Mouse (Mus musculus) neutrophil, adult 83 days (primary cell): ENCODE measurements around the gene Lctl. TPM values are rescaled to one million over a fixed set of nuclear protein-coding genes. Genes with fewer than 3 reads are reported as not detected.

Experiments
- total RNA-seq, 2 experiments: library from RNA; stranded (reverse); gene quantifications; one replicate each; pipeline ENCODE4 v1.2.4; 2023

Gene Lctl
- not detected for total RNA-seq

GRCm38 (mm10) chr9:64116876-64117275, at the start of gene Lctl:
TSS of gene Lctl (plus strand) at chr9:64117147.

GRCm38 (mm10) chr9:64172816-64173665, 56.1 kb downstream of the Lctl start, which contains the start of the genes Zwilch and Rpl4:
TSS of gene Zwilch (minus strand) at chr9:64173104.
TSS of gene Rpl4 (plus strand) at chr9:64173375.

GRCm38 (mm10) chr9:64178974-64179646, 62.2 kb downstream of the Lctl start, which contains the start of gene Snapc5:
TSS of gene Snapc5 (plus strand) at chr9:64179274.

Other genes starting within 250 kb of the Lctl start
- gene Smad6, start 95.1 kb upstream of the Lctl start, total RNA-seq, result 1 to 10 TPM in 1 of 2 experiments, under 1 TPM in 1; 0.93 to 1.1 TPM
- 10 to 100 TPM; 18.5 to 28.1 TPM for gene Zwilch, start 56.0 kb downstream of the Lctl start, total RNA-seq
- 100 to 1,000 TPM; 698 to 762 TPM for gene Rpl4, start 56.2 kb downstream of the Lctl start, total RNA-seq
- gene Snapc5, start 62.1 kb downstream of the Lctl start, total RNA-seq, result 10 to 100 TPM; 27.2 to 31.5 TPM
- 1 to 10 TPM in 1 of 2 experiments, under 1 TPM in 1; 0.66 to 1.2 TPM for gene Uchl4, start 118.1 kb downstream of the Lctl start, total RNA-seq
- gene Map2k1, start 136.5 kb downstream of the Lctl start, total RNA-seq, result 10 to 100 TPM; 81.2 to 87.0 TPM
- 10 to 100 TPM; 35.4 to 56.6 TPM for gene Tipin, start 164.4 kb downstream of the Lctl start, total RNA-seq
- 10 to 100 TPM; 12.1 to 15.1 TPM for gene Dis3l, start 224.1 kb downstream of the Lctl start, total RNA-seq